Mouse (Mus musculus) intestine, postnatal 0 days (tissue): ENCODE results near the gene Kcnab3. TPM values are rescaled to one million over a fixed set of nuclear protein-coding genes. Genes with fewer than 3 reads are reported as not detected.

Experiments used
- ATAC-seq: fragments of 200-750 bp; cut with Nextera tagmentation; 2 replicates; pipeline ENCODE4 v1.8.0; 2017; ENCODE audit warnings: mild to moderate bottlenecking, moderate TSS enrichment, moderate library complexity
- H3K27ac ChIP-seq: fragments of 300-500 bp; sonication (generic); 2 replicates; pipeline ENCODE4 v1.5.1; 2014; ENCODE audit warnings: mild to moderate bottlenecking, low read depth, low read length, moderate library complexity
- H3K27me3 ChIP-seq: fragments of 300-500 bp; sonication (generic); replicated peaks from 2 replicates; pipeline ENCODE4 v1.6.1; 2014; ENCODE audit warnings: low read length, mixed read lengths; ENCODE audit not compliant: control insufficient read depth, insufficient read depth
- H3K36me3 ChIP-seq: fragments of 300-500 bp; sonication (generic); 2 replicates; pipeline ENCODE4 v1.6.1; 2014; ENCODE audit warnings: mild to moderate bottlenecking, moderate library complexity; ENCODE audit not compliant: control insufficient read depth, insufficient read depth
- H3K4me1 ChIP-seq: fragments of 300-500 bp; sonication (generic); replicated peaks from 2 replicates; pipeline ENCODE4 v1.6.1; 2014; ENCODE audit warnings: antibody characterized with exemption, low read length, mixed read lengths; ENCODE audit not compliant: control insufficient read depth, insufficient read depth
- H3K4me2 ChIP-seq: fragments of 300-500 bp; sonication (generic); replicated peaks from 2 replicates; pipeline ENCODE4 v1.6.1; 2014; ENCODE audit warnings: low read depth, mild to moderate bottlenecking, moderate library complexity
- H3K4me3 ChIP-seq: fragments of 300-500 bp; sonication (generic); 2 replicates; pipeline ENCODE4 v1.5.1; 2014; ENCODE audit warnings: low read depth, low read length
- H3K9ac ChIP-seq: fragments of 300-500 bp; sonication (generic); 2 replicates; pipeline ENCODE4 v1.6.1; 2014; ENCODE audit warnings: mild to moderate bottlenecking, low read depth, low read length
- H3K9me3 ChIP-seq: fragments of 300-500 bp; sonication (generic); 2 replicates; pipeline ENCODE4 v1.6.1; 2016; ENCODE audit warnings: mixed run types; ENCODE audit not compliant: control insufficient read depth
- CTCF ChIP-seq: sonication (generic); IDR thresholded peaks from 2 replicates; pipeline ENCODE4 v1.5.1; 2016; ENCODE audit warnings: low read depth, mild to moderate bottlenecking, control low read depth, antibody characterized with exemption, moderate library complexity
- WGBS: fragments of 180-500 bp; shearing (Covaris S2); extraction: QIAGEN DNeasy Blood & Tissue Kit; methylation state at CpG from one replicate; pipeline ENCODE4 v1.1.7; 2014; 5-methylcytosine and 5-hydroxymethylcytosine counted together
- polyA plus RNA-seq: library from polyadenylated mRNA; unstranded; fragments of >200 nt; fragmentation: Nextera tagmentation; extraction: Ambion mirVana; gene quantifications from 2 replicates; pipeline ENCODE4 v1.2.1, GENCODE M21; 2015

The Kcnab3 gene
- polyA plus RNA-seq, 1 experiment from 2014 or later, result 1.4 TPM

DNA sequence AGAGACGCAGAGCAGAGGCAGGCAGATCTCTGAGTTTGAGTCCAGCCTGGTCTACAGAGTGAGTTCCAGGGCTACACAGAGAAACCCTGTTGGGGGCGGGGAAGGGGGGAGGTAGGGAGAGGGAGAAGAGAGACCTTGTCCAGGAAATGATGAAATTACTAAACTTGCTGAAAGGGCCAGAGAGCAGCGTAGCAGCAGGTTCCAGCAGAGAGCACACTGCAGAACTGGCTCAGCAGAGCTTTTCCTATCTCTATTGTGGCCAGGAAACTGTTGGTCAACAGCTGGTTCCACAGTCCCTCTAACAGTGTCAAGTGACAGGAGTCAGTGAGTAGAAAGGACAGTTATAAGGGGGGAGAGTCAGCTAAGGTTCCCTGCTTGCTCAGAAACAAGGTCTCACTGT lies 53.5 kb downstream of the Kcnab3 start:
- WGBS, result 76% methylated on average over 3 of the region's 3 CpGs
- Histone ChIP-seq H3K9ac (no peak overlapping the region), H3K27me3 (no peaks in the 10 kb centered on the region), H3K9me3 (no peaks in the 10 kb centered on the region), H3K4me2 (no peak overlapping the region), H3K27ac (no peak overlapping the region; the same call in 1 of the 2 replicates), H3K4me3 (no peak overlapping the region), H3K36me3 (0 out of 2 replicates have a peak, but pooled peaks cover 2% of the 10 kb centered on the region), H3K4me1 (0 out of 2 replicates have a peak, but pooled peaks cover 2% of the 10 kb centered on the region)
- TF ChIP-seq CTCF, result no peak
- ATAC-seq, result no peak

DNA sequence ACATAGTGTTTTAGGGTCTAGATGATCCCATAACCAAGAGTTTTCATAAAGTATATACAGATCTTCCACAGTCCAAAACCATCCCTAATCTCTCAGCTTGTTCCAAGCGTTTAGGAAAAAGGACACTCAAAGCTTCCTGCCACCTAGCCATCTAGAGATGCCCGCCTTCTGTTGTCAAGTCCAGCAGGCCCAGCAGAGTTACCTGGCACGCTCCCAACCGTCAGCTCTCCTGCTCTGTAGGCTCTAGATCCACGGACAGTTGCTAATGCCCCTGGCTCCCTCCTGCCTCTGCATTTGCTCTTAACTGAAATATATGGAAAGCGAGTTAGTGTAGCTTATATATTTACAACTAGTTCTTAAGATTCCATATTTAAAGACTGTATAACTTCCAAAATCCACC lies 55.3 kb downstream of the Kcnab3 start:
- Histone ChIP-seq H3K36me3 (no peaks in the 10 kb centered on the region), H3K9me3 (no peaks in the 10 kb centered on the region), H3K9ac (no peak overlapping the region), H3K27me3 (no peaks in the 10 kb centered on the region), H3K4me2 (no peak overlapping the region), H3K27ac (no peak overlapping the region), H3K4me1 (0 out of 2 replicates have a peak, but pooled peaks cover 2% of the 10 kb centered on the region), H3K4me3 (no peak overlapping the region)
- TF ChIP-seq CTCF, result no peak
- 80% methylated on average over 6 of the region's 6 CpGs for WGBS
- no peak for ATAC-seq

Other genes starting within 250 kb of the Kcnab3 start
- gene Vamp2, start 237.8 kb upstream of the Kcnab3 start, polyA plus RNA-seq, result 45.3 and 50.3 TPM in 2 replicates
- 7.2 and 11.3 TPM in 2 replicates for gene Per1, start 231.0 kb upstream of the Kcnab3 start, polyA plus RNA-seq
- gene Hes7, start 205.9 kb upstream of the Kcnab3 start, polyA plus RNA-seq, result 0.21 and 0.37 TPM in 2 replicates
- 0.12 and 0.37 TPM in 2 replicates for gene 9130213A22Rik, start 203.7 kb upstream of the Kcnab3 start, polyA plus RNA-seq
- 0.31 and 0.82 TPM in 2 replicates for gene Aloxe3, start 200.4 kb upstream of the Kcnab3 start, polyA plus RNA-seq
- gene Alox12b, start 169.3 kb upstream of the Kcnab3 start, polyA plus RNA-seq, result 0.08 and 0.13 TPM in 2 replicates
- not detected in 2 replicates for gene Alox8, start 128.4 kb upstream of the Kcnab3 start, polyA plus RNA-seq
- 0.03 TPM in 1 of 2 replicates, not detected in the other for gene Gucy2e, start 89.2 kb upstream of the Kcnab3 start, polyA plus RNA-seq
- 7.4 and 7.9 TPM in 2 replicates for gene Cntrob, start 2.5 kb upstream of the Kcnab3 start, polyA plus RNA-seq
- gene Trappc1, start 2.3 kb upstream of the Kcnab3 start, polyA plus RNA-seq, result 173 and 182 TPM in 2 replicates
- 7.8 and 7.9 TPM in 2 replicates for gene Rnf227, start 14.2 kb downstream of the Kcnab3 start, polyA plus RNA-seq
- 19.4 and 24.8 TPM in 2 replicates for gene Chd3, start 43.1 kb downstream of the Kcnab3 start, polyA plus RNA-seq
- gene Naa38, start 69.2 kb downstream of the Kcnab3 start, polyA plus RNA-seq, result 159 and 164 TPM in 2 replicates
- gene Cyb5d1, start 69.4 kb downstream of the Kcnab3 start, polyA plus RNA-seq, result 8.6 and 8.9 TPM in 2 replicates
- 24.1 and 24.9 TPM in 2 replicates for gene Tmem88, start 72.0 kb downstream of the Kcnab3 start, polyA plus RNA-seq
- 18.2 and 23.6 TPM in 2 replicates for gene Kdm6b, start 87.4 kb downstream of the Kcnab3 start, polyA plus RNA-seq
- gene Dnah2, start 222.9 kb downstream of the Kcnab3 start, polyA plus RNA-seq, result 8.0 and 8.7 TPM in 2 replicates
- gene Efnb3, start 233.9 kb downstream of the Kcnab3 start, polyA plus RNA-seq, result 4.4 and 4.6 TPM in 2 replicates